Mouse (Mus musculus) brain, embryonic 14.5 days (tissue): ENCODE measurements around the gene Ltbp3.

Source experiments
- CTCF ChIP-seq: fragments of 200-500 bp; IDR thresholded peaks from 2 replicates; pipeline ENCODE4 v1.5.1; 2012; ENCODE audit warnings: inconsistent platforms, mild to moderate bottlenecking, moderate library complexity, borderline replicate concordance; ENCODE audit not compliant: insufficient read depth, insufficient read length; ENCODE audit errors: extremely low read depth
- POLR2A ChIP-seq: fragments of 200-500 bp; IDR thresholded peaks from 2 replicates; pipeline ENCODE4 v1.6.1; 2012; ENCODE audit warnings: mild to moderate bottlenecking, inconsistent platforms, borderline replicate concordance; ENCODE audit not compliant: poor library complexity, insufficient read depth, insufficient read length, severe bottlenecking; ENCODE audit errors: extremely low read depth

DNA sequence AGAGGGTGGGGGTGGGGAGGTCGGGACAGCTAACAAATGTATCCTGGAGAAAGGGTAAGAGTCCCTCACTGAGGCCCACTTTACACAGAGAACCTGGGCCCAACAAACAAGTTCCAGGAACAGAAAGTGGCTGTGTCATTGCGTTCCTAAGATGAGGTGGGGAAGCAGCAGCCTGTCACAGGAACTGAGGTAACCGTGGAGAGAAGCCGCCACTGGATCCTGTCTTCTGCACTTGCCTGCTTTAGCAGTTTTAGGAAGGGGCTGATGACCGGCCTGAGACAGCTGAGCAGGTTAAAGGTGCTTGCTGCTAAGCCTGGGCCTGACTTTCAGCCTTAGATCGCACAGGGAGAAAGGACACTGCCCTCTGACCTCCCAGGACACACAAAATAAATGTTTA is 66.1 kb downstream of the Ltbp3 start:
- TF ChIP-seq POLR2A (no peak), CTCF (no peak)
